Comparison of ENCODE assay signal across 14 mouse cellular contexts in the genomic region with DNA sequence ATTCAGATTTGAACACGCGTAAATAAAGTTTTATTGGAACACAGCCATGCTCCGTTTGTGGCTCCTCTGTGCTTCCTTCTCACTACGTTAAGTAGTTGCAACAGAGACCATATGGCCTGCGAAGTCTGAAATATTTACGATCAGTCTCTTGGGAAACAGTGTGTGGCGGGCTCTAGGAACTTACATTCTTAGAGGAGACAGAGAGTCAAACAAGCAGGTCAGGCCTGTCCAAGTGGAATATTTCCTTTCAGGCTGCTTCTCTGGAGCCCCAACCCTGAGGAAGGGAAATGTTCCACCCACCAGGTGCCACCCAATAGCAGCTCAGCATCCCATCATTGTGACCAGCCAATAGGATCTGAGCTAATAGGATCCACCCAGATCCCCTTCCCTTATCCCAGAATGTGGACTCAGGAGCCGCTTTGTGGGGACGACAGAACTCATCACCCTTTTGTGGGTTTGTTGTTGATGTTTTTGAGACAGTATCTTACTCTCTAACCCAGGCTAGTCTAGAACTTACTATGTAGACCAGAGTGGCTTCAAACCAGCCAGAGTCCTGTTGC. TPM values are rescaled to one million over a fixed set of nuclear protein-coding genes. Genes with fewer than 3 reads are reported as not detected.
DNase-seq lines count a peak whose midpoint lies in the region; ATAC-seq and TF ChIP-seq lines count a peak whose summit lies in the region.
"Had no signal": no experiment of that assay in that cellular context is flagged by ENCODE, and none has a peak within 500 bp of the region (broad histone marks: within the 10 kb centered on the region; RNA-seq: fewer than 3 reads in every experiment).

No protein-coding gene starts in this region.

- H3K4me2 ChIP-seq in forebrain, embryonic 14.5 days (ENCODE audit: low read length), result no peak overlapping the region
- no peak overlapping the region for H3K4me2 ChIP-seq in forebrain, embryonic 16.5 days (ENCODE audit: low read length)
- no peak overlapping the region for H3K4me2 ChIP-seq in lung, postnatal 0 days (replicated peaks; ENCODE audit: low read depth, low read length)
- no peak overlapping the region for H3K4me2 ChIP-seq in intestine, embryonic 16.5 days (ENCODE audit: low read depth, low read length)
- H3K4me2 ChIP-seq: embryonic facial prominence, embryonic 13.5 days; liver, embryonic 15.5 days; neural tube, embryonic 12.5 days had no signal

- no peaks in the 10 kb centered on the region for H3K27me3 ChIP-seq in forebrain, embryonic 14.5 days (replicated peaks; ENCODE audit: control insufficient read depth, insufficient read depth, low read length)
- H3K27me3 ChIP-seq in forebrain, embryonic 16.5 days (replicated peaks; ENCODE audit: control insufficient read depth, insufficient read depth, low read length), result no peaks in the 10 kb centered on the region
- no peaks in the 10 kb centered on the region for H3K27me3 ChIP-seq in lung, postnatal 0 days (replicated peaks; ENCODE audit: insufficient read depth, low read length)
- H3K27me3 ChIP-seq in intestine, embryonic 16.5 days (replicated peaks; ENCODE audit: control insufficient read depth, insufficient read depth, low read length), result no peaks in the 10 kb centered on the region
- H3K27me3 ChIP-seq: embryonic facial prominence, embryonic 13.5 days; liver, embryonic 15.5 days; neural tube, embryonic 12.5 days had no signal

- no peaks in the 10 kb centered on the region for H3K9me3 ChIP-seq in forebrain, embryonic 14.5 days (replicated peaks; ENCODE audit: control insufficient read depth, low read length)
- no peaks in the 10 kb centered on the region for H3K9me3 ChIP-seq in forebrain, embryonic 16.5 days (ENCODE audit: control insufficient read depth, low read length)
- no peaks in the 10 kb centered on the region for H3K9me3 ChIP-seq in lung, postnatal 0 days (ENCODE audit: low read length)
- H3K9me3 ChIP-seq in intestine, embryonic 16.5 days (ENCODE audit: control insufficient read depth, low read length), result no peaks in the 10 kb centered on the region
- H3K9me3 ChIP-seq: embryonic facial prominence, embryonic 13.5 days; forebrain, embryonic 10.5 days; liver, embryonic 15.5 days; neural tube, embryonic 12.5 days had no signal

- WGBS in forebrain, embryonic 14.5 days, result 73% methylated on average over 9 of the region's 9 CpGs
- WGBS in forebrain, embryonic 16.5 days, result 68% methylated on average over 9 of the region's 9 CpGs
- 50% methylated on average over 9 of the region's 9 CpGs for whole genome bisulfite sequencing in lung, postnatal 0 days
- 46% methylated on average over 9 of the region's 9 CpGs for WGBS in intestine, embryonic 16.5 days

- no peaks in the 10 kb centered on the region for H3K36me3 ChIP-seq in forebrain, embryonic 14.5 days (ENCODE audit: control insufficient read depth, insufficient read depth, low read length)
- no peaks in the 10 kb centered on the region for H3K36me3 ChIP-seq in forebrain, embryonic 16.5 days (ENCODE audit: control insufficient read depth, insufficient read depth)
- no peaks in the 10 kb centered on the region for H3K36me3 ChIP-seq in lung, postnatal 0 days (ENCODE audit: insufficient read depth, low read length)
- no peaks in the 10 kb centered on the region for H3K36me3 ChIP-seq in intestine, embryonic 16.5 days (ENCODE audit: control insufficient read depth, insufficient read depth, low read length)
- H3K36me3 ChIP-seq: embryonic facial prominence, embryonic 13.5 days; forebrain, embryonic 10.5 days; liver, embryonic 15.5 days; neural tube, embryonic 12.5 days had no signal

- H3K27ac ChIP-seq in forebrain, embryonic 14.5 days (ENCODE audit: low read depth, low read length), result no peak overlapping the region
- no peak overlapping the region for H3K27ac ChIP-seq in forebrain, embryonic 16.5 days (ENCODE audit: low read length)
- no peak overlapping the region for H3K27ac ChIP-seq in lung, postnatal 0 days (ENCODE audit: low read length)
- H3K27ac ChIP-seq in intestine, embryonic 16.5 days (ENCODE audit: low read length), result 0 out of 2 replicates have a peak overlapping the region, but pooled peaks have one; percentile 27
- H3K27ac ChIP-seq: embryonic facial prominence, embryonic 13.5 days; forebrain, embryonic 10.5 days; liver, embryonic 15.5 days; macrophage; neural tube, embryonic 12.5 days had no signal

- intact Hi-C loops in left cerebral cortex, postnatal 14 days (cut with DNase I), result no loop called here

- TF ChIP-seq EP300 in lung, postnatal 0 days (IDR thresholded peaks at IDR 0.05), result no peak

- H3K4me1 ChIP-seq in forebrain, embryonic 14.5 days (ENCODE audit: control insufficient read depth, insufficient read depth, low read length), result 0 out of 2 replicates have a peak, but pooled peaks cover 2% of the 10 kb centered on the region
- H3K4me1 ChIP-seq in forebrain, embryonic 16.5 days (replicated peaks; ENCODE audit: control insufficient read depth, insufficient read depth, low read length), result peaks cover 5% of the 10 kb centered on the region; the same call in 1 of the 2 replicates
- H3K4me1 ChIP-seq in lung, postnatal 0 days (ENCODE audit: insufficient read depth, low read depth, low read length), result peaks cover 6% of the 10 kb centered on the region; the same call in 1 of the 2 replicates
- peaks cover 12% of the 10 kb centered on the region; the same call in 1 of the 2 replicates for H3K4me1 ChIP-seq in intestine, embryonic 16.5 days (ENCODE audit: control insufficient read depth, insufficient read depth, low read length)

- no peak overlapping the region for H3K9ac ChIP-seq in forebrain, embryonic 14.5 days (ENCODE audit: low read length)
- no peak overlapping the region for H3K9ac ChIP-seq in forebrain, embryonic 16.5 days (replicated peaks; ENCODE audit: low read depth, low read length)
- no peak overlapping the region for H3K9ac ChIP-seq in lung, postnatal 0 days (replicated peaks; ENCODE audit: low read depth)
- H3K9ac ChIP-seq in intestine, embryonic 16.5 days (ENCODE audit: low read depth, low read length), result no peak overlapping the region
- H3K9ac ChIP-seq: embryonic facial prominence, embryonic 13.5 days; liver, embryonic 15.5 days; neural tube, embryonic 12.5 days had no signal

- DNase-seq in forebrain, embryonic 14.5 days (ENCODE audit: low spot score), result peak; percentile 48
- DNase-seq in lung, postnatal 0 days (ENCODE audit: low spot score), result peak; percentile 58
- no peak for DNase-seq in lung, postnatal 10 days
- no peak for DNase-seq in left cerebral cortex, postnatal 14 days (ENCODE audit: low spot score in 2 of 2)
- no peak for DNase-seq in heart, postnatal 4 days
- DNase-seq: cerebellum, adult 8-10 months; thymus, postnatal 25 days had no signal

- no peak for ATAC-seq in forebrain, embryonic 14.5 days
- ATAC-seq in forebrain, embryonic 16.5 days, result no peak
- ATAC-seq in lung, postnatal 0 days, result peak; percentile 21; the same call in 1 of the 2 replicates
- ATAC-seq in intestine, embryonic 16.5 days, result no peak

- TF ChIP-seq CTCF in lung, postnatal 0 days (IDR thresholded peaks at IDR 0.05), result no peak

- H3K4me3 ChIP-seq in forebrain, embryonic 14.5 days (ENCODE audit: low read depth, low read length), result no peak overlapping the region
- no peak overlapping the region for H3K4me3 ChIP-seq in forebrain, embryonic 16.5 days (replicated peaks; ENCODE audit: low read length)
- H3K4me3 ChIP-seq in lung, postnatal 0 days (ENCODE audit: low read depth, low read length), result no peak overlapping the region
- no peak overlapping the region for H3K4me3 ChIP-seq in intestine, embryonic 16.5 days (ENCODE audit: low read length)
- H3K4me3 ChIP-seq: embryonic facial prominence, embryonic 13.5 days; forebrain, embryonic 10.5 days; liver, embryonic 15.5 days; neural tube, embryonic 12.5 days had no signal

RNA-seq across cellular contexts. Expression of gene Rps6ka1, which starts 11.7 kb away (rescaled TPM):
- polyA plus RNA-seq in forebrain, embryonic 14.5 days (2014; fragmentation: Nextera tagmentation; extraction: Ambion mirVana), result 13.5 and 16.2 TPM in 2 replicates
- polyA plus RNA-seq in forebrain, embryonic 16.5 days (2015; fragmentation: Nextera tagmentation; extraction: Ambion mirVana), result 17.6 and 19.2 TPM in 2 replicates
- 36.2 and 38.0 TPM in 2 replicates for polyA plus RNA-seq in lung, postnatal 0 days (2015; fragmentation: Nextera tagmentation; extraction: Ambion mirVana)
- 148 and 156 TPM in 2 replicates for polyA plus RNA-seq in intestine, embryonic 16.5 days (2015; fragmentation: Nextera tagmentation; extraction: Ambion mirVana)
- total RNA-seq in left cerebral cortex, postnatal 14 days (2021), result 10 to 100 TPM; 12.7 TPM
- total RNA-seq in heart, postnatal 4 days (2021), result 10 to 100 TPM in 1 of 2 experiments, 1 to 10 TPM in 1; 9.1 to 10.7 TPM

Comparison
In these comparisons a context has a peak if more than half of its experiments do, and no peak if none do; other contexts are left out.
1. DNase-seq: peak in forebrain, embryonic 14.5 days (single experiment) and lung, postnatal 0 days (single experiment); none in lung, postnatal 10 days (single experiment), left cerebral cortex, postnatal 14 days (0 of 2) and heart, postnatal 4 days (single experiment).